Mouse (Mus musculus): ENCODE data around the gene C1ra. TPM values are rescaled to one million over a fixed set of nuclear protein-coding genes. Genes with fewer than 3 reads are reported as not detected.
"Not testable (repeated sequence)": the region's sequence is repeated elsewhere in the genome, so short reads cannot be mapped to it uniquely, and the experiment has no call there.

C1ra gene
- total RNA-seq, 1 experiment from 2014 or later: 1.4 TPM

DNA sequence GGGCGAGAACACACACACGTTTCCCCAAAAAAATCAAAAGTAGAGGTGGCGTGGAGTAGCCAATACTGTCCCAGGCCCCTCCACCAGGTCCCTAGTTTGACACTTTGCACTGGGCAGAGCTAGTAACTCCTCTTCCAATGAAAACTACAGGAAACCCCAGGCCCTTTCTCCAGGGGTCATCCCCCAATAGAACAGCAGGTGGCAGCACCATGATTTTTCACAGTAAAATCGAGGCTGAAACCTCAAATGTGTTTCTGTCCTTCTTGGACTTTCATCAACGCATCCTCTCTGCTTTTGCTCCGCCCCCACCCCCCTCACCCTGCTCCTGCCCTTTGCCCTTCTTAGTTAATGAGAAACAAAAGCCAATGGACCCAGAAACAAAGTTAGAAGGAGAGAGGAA is 30.6 kb upstream of the C1ra start:
- ATAC-seq (replicated peaks; ENCODE audit: insufficient number of reproducible peaks, low FRiP score, low TSS enrichment, poor library complexity, severe bottlenecking): 0 out of 2 replicates have a peak, but pooled peaks have one; percentile 16

DNA sequence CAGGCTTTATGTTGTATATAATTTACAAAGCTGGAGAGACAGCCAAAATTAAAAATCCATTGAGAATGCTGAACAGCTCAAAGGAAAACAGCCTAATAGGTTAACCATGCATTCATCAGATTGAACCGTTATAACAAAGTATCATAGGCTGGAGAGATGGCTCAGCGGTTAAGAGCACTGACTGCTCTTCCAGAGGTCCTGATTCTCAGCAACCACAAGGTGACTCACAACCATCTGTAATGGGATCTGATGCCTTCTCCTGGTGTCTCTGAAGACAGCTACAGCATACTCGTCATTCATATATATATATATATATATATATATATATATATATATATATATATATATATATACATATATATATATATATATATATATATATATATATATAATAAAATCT is 28.4 kb upstream of the C1ra start:
- ATAC-seq (replicated peaks; ENCODE audit: insufficient number of reproducible peaks, low FRiP score, low TSS enrichment, poor library complexity, severe bottlenecking): not testable (repeated sequence)

- no peak for ATAC-seq (replicated peaks; ENCODE audit: insufficient number of reproducible peaks, low FRiP score, low TSS enrichment, poor library complexity, severe bottlenecking)
Measured at GRCm38 (mm10) chr6:124484851-124485250, 27.4 kb upstream of the C1ra start.

GRCm38 (mm10) chr6:124485414-124486144 is 26.6 kb upstream of the C1ra start:
- ATAC-seq (replicated peaks; ENCODE audit: insufficient number of reproducible peaks, low FRiP score, low TSS enrichment, poor library complexity, severe bottlenecking): no peak

- no peak for ATAC-seq (replicated peaks; ENCODE audit: insufficient number of reproducible peaks, low FRiP score, low TSS enrichment, poor library complexity, severe bottlenecking)
Measured at GRCm38 (mm10) chr6:124487509-124487908, 24.7 kb upstream of the C1ra start.

DNA sequence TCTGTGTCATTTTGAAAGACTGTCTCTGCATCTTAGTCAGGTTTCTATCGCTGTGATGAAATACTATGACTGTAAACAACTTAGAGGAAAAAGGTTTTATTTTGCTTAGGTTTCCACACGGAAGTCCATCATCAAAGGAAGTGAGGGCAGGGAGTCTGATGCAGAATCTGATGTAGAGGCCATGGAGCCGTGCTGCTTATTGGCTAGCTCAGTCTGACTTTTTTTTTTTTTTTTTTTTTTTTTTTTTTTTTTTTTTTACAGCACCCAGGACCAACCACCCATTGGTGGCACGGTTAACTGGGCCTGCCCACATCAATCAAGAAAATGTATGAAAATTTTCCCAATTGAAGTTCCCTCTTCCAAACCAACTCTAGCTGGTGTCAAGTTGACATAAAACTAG is 23.3 kb upstream of the C1ra start:
- no peak for ATAC-seq (replicated peaks; ENCODE audit: insufficient number of reproducible peaks, low FRiP score, low TSS enrichment, poor library complexity, severe bottlenecking)

DNA sequence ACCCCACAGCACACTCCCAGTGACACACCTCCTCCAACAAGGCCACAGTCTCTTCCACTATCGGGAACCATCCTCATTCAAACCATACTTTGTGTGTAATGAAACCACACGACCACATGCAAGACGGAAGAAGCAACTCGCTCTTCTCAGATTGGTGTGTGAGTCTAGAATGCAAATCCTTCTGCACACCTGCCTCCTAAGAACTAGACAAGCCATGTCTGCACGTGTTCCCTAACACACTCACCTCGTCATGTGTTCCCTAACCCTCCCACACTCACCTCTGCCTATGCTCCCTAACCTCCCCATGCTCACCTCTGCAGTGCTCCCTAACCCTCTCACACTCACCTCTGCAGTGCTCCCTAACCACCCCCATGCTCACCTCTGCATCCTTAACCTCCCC is 20.8 kb upstream of the C1ra start:
- ATAC-seq (replicated peaks; ENCODE audit: insufficient number of reproducible peaks, low FRiP score, low TSS enrichment, poor library complexity, severe bottlenecking): no peak

GRCm38 (mm10) chr6:124492842-124493561 is 19.2 kb upstream of the C1ra start, which contains the start of gene C1rl:
Gene C1rl (plus strand): TSS chr6:124493113.
- ATAC-seq (replicated peaks; ENCODE audit: insufficient number of reproducible peaks, low FRiP score, low TSS enrichment, poor library complexity, severe bottlenecking): peak; percentile 78

GRCm38 (mm10) chr6:124493886-124494285 is 18.3 kb upstream of the C1ra start:
- no peak for ATAC-seq (replicated peaks; ENCODE audit: insufficient number of reproducible peaks, low FRiP score, low TSS enrichment, poor library complexity, severe bottlenecking)

GRCm38 (mm10) chr6:124496054-124496453 is 16.2 kb upstream of the C1ra start:
- peak; percentile 69 for ATAC-seq (replicated peaks; ENCODE audit: insufficient number of reproducible peaks, low FRiP score, low TSS enrichment, poor library complexity, severe bottlenecking)

DNA sequence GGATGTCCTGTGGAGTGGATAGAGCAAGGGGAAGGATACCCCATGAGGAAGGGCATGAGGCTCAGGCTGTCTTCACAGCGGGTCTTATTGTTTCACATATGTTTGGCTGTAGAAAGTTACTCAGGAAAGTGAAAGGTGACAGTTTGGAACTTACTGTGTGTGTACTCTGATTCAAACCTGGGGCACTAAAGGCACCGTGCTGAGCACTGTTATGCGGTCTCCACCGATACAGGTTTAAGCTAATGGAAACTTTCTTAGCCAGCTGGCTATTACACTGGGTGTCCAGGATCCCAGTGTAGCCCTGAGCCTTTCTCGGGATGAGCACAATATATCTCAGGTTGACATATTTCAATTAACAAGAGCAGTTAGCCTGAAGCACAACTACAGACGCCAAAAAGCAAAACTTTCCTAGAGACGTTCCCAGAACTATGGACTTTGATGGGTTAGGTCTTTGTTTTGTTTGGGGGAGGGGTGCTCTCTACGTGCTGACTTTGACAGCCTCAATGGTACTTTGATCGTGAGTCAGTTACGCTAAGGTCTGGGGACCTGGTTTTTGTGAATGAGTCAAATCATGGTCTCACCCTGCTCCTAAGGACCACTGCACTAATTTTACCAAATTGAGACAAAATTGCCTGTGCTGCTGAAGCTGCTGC is 12.2 kb upstream of the C1ra start:
- no peak for ATAC-seq (replicated peaks; ENCODE audit: insufficient number of reproducible peaks, low FRiP score, low TSS enrichment, poor library complexity, severe bottlenecking)

DNA sequence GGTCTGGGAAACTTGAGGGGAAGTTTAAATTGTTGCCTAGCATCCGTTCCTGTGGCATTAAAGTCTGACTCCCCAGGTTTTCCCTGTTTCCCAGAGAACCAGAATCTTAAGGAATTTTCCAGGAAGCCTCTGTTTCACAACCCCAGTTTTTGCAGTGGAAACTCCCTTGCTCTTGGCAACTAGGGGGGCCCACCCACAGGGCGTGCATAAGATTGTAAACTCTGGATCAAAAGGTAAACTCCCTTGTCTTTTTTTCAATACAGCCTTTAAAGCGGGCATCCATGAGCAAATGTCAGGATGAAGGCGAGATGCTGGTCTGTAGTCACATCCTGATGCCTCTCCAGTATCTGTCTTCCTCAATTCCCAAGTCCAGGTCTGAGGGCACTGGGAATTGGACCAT is 10.7 kb upstream of the C1ra start:
- no peak for ATAC-seq (replicated peaks; ENCODE audit: insufficient number of reproducible peaks, low FRiP score, low TSS enrichment, poor library complexity, severe bottlenecking)

DNA sequence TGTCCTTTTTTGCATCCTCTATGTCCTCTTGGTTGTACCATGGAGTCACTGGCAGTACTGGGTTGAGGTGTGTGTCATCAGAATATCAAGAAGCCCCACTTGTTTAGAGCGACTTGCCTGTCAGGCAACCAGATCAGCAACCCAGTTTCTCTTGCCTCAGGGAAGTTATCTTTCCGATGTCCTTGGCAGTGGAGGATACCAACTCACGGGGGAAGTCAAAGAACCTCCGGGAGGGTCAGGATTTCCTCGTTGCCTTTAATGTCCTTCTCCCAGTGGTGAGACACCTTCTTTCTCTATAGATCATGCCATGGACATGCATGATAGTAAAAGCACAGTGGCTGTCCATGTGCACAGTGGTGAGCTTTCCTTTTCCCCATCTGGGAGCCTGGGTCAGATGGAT is 10.2 kb upstream of the C1ra start:
- no peak for ATAC-seq (replicated peaks; ENCODE audit: insufficient number of reproducible peaks, low FRiP score, low TSS enrichment, poor library complexity, severe bottlenecking)

- peak; percentile 77 for ATAC-seq (replicated peaks; ENCODE audit: insufficient number of reproducible peaks, low FRiP score, low TSS enrichment, poor library complexity, severe bottlenecking)
Measured at GRCm38 (mm10) chr6:124505028-124505427, 7.2 kb upstream of the C1ra start.

DNA sequence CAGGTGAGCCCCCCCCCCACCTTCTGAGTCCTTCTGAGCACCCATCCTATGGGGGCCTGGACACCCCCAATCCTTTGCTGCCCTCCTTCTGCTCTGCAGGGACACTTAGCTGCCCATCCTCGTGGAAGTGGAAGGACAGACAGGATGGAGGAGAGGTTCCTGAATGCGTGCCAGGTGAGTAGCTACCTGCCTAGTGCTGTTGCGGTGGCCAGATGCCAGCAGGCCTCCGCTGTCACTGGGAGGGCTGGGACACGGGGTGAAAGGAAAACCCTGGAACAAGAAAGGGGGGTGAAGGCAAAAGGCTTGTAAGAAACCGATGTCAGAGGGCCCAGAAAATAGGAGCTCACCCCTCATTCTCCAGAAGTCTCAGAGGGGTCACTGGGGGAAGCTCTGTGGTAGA is 5.2 kb upstream of the C1ra start:
- no peak for ATAC-seq (replicated peaks; ENCODE audit: insufficient number of reproducible peaks, low FRiP score, low TSS enrichment, poor library complexity, severe bottlenecking)

- no peak for ATAC-seq (replicated peaks; ENCODE audit: insufficient number of reproducible peaks, low FRiP score, low TSS enrichment, poor library complexity, severe bottlenecking)
Measured at GRCm38 (mm10) chr6:124508292-124508691, 3.9 kb upstream of the C1ra start.

DNA sequence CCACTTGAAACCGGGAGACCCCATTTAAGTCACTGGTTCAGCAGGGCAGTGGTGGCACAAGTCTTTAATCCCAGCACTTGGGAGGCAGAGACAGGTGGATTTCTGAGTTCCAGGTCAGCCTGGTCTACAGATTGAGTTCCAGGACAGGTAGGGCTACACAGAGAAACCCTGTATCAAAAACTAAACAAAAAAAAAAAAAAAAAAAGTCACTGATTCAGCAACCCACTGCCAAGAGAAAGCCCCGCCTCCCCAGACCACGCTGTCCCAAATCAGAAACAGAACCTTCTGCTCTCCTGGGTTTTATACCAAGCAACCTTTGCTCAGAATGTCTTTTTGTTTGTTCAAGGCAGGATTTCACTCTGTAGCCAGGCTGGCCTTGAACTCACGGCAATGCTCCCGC is 3.0 kb upstream of the C1ra start:
- ATAC-seq (replicated peaks; ENCODE audit: insufficient number of reproducible peaks, low FRiP score, low TSS enrichment, poor library complexity, severe bottlenecking): not testable (repeated sequence)

- no peak for ATAC-seq (replicated peaks; ENCODE audit: insufficient number of reproducible peaks, low FRiP score, low TSS enrichment, poor library complexity, severe bottlenecking)
Measured at GRCm38 (mm10) chr6:124511936-124512335, 269 bp upstream of the C1ra start.

- ATAC-seq (replicated peaks; ENCODE audit: insufficient number of reproducible peaks, low FRiP score, low TSS enrichment, poor library complexity, severe bottlenecking): not testable (repeated sequence)
Measured at GRCm38 (mm10) chr6:124517733-124518132, 5.5 kb downstream of the C1ra start.

GRCm38 (mm10) chr6:124522082-124522481 is 9.9 kb downstream of the C1ra start:
- ATAC-seq (replicated peaks; ENCODE audit: insufficient number of reproducible peaks, low FRiP score, low TSS enrichment, poor library complexity, severe bottlenecking): not testable (repeated sequence)

Measured in monocyte, adult 5-6 weeks (primary cell).